14 mouse cellular contexts compared by ENCODE assay signal in the genomic region with DNA sequence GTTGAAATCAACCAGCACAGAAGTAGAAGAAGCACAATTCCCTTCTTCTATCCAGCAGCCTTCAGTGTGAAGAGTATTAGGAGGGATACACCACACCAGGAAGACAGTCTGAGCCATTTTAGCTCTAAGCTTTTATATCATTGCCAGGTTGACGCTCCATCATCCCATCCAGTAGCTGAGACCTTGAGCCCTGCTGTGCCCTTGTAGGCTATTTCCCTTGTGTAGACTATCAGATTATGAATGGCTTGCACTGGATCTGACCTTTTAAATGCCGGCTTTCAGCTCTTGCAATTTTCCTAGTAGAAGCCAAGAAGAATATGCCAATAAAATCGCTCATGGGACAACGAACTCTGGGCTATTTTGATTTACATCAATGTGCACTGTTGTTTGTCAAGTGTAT.
"Had no signal": no experiment of that assay in that cellular context is flagged by ENCODE, and none has a peak within 500 bp of the region (broad histone marks: within the 10 kb centered on the region; RNA-seq: fewer than 3 reads in every experiment).

No protein-coding gene starts in this region.

- DNase-seq: gastrocnemius, postnatal 14 days; gastrocnemius, postnatal 36 days; heart, adult 11 months; heart, adult 2 months; heart, postnatal 14 days; heart, postnatal 36 days; kidney, adult 11 months; kidney, adult 2 months; kidney, adult 9 months; kidney, postnatal 14 days; kidney, postnatal 36 days; layer of hippocampus, adult 9-11 months; layer of hippocampus, postnatal 36 days; left cerebral cortex, postnatal 4 days had no signal
